Mouse (Mus musculus) fat pad, adult 2 months (tissue): ENCODE results near the gene Rsl1d1.
"Not testable (repeated sequence)": the region's sequence is repeated elsewhere in the genome, so short reads cannot be mapped to it uniquely, and the experiment has no call there.

Source experiments
- DNase-seq: peaks from one replicate; pipeline ENCODE4 v3.0.0-alpha.2; 2011; ENCODE audit warnings: low read depth, low spot score; ENCODE audit errors: extremely low read depth

Rsl1d1 gene

GRCm38 (mm10) chr16:11164695-11165255 is 38.4 kb downstream of the Rsl1d1 start:
- no peak for DNase-seq

GRCm38 (mm10) chr16:11157721-11158120 is 45.4 kb downstream of the Rsl1d1 start:
- DNase-seq = not testable (repeated sequence)

GRCm38 (mm10) chr16:11154500-11154899 is 48.6 kb downstream of the Rsl1d1 start:
- DNase-seq = no peak

- not testable (repeated sequence) for DNase-seq
Measured at GRCm38 (mm10) chr16:11143706-11144483, 59.2 kb downstream of the Rsl1d1 start.
